Mouse (Mus musculus): ENCODE measurements around the gene Gm43638. TPM values are rescaled to one million over a fixed set of nuclear protein-coding genes. Genes with fewer than 3 reads are reported as not detected.
"Not testable (repeated sequence)": the region's sequence is repeated elsewhere in the genome, so short reads cannot be mapped to it uniquely, and the experiment has no call there.

Gene Gm43638
- polyA plus RNA-seq (2015; fragmentation: Nextera tagmentation; extraction: Ambion mirVana): not detected in 2 replicates

- not testable (repeated sequence) for H3K4me1 ChIP-seq; ATAC-seq (ENCODE audit: insufficient read depth, low FRiP score, low read depth); H3K27ac ChIP-seq; H3K27me3 ChIP-seq (replicated peaks); H3K36me3 ChIP-seq; H3K9ac ChIP-seq; H3K9me3 ChIP-seq; H3K4me3 ChIP-seq (replicated peaks); H3K4me2 ChIP-seq
- WGBS: 65% methylated on average over 1 of the region's 1 CpGs
These were observed at the start of gene Gm43638 for GRCm38 (mm10) chr5:87486706-87487105. TSS of gene Gm43638 (minus strand) at chr5:87486806.

- H3K9me3 ChIP-seq: no peaks in the 10 kb centered on the region
These were observed 49.5 kb upstream of the Gm43638 start for GRCm38 (mm10) chr5:87535994-87536644.

GRCm38 (mm10) chr5:87532288-87532687 is 45.7 kb upstream of the Gm43638 start:
- H3K9ac ChIP-seq: no peak overlapping the region

More at GRCm38 (mm10) chr5:87535994-87536644, 49.5 kb upstream of the Gm43638 start:
- WGBS: 63% methylated on average over 4 of the region's 4 CpGs
- Histone ChIP-seq H3K27ac (peak overlapping the region; percentile 66), H3K36me3 (no peaks in the 10 kb centered on the region), H3K4me1 (no peaks in the 10 kb centered on the region), H3K4me3 (replicated peaks) (no peak overlapping the region), H3K27me3 (replicated peaks) (no peaks in the 10 kb centered on the region), H3K4me2 (no peak overlapping the region), H3K9ac (no peak overlapping the region)
- peak; percentile 95 for ATAC-seq (ENCODE audit: insufficient read depth, low FRiP score, low read depth)

GRCm38 (mm10) chr5:87523561-87523960 is 37.0 kb upstream of the Gm43638 start:
- not testable (repeated sequence) for H3K4me2 ChIP-seq; H3K27ac ChIP-seq; H3K4me1 ChIP-seq; H3K9me3 ChIP-seq; H3K4me3 ChIP-seq (replicated peaks); H3K36me3 ChIP-seq; H3K27me3 ChIP-seq (replicated peaks); ATAC-seq (ENCODE audit: insufficient read depth, low FRiP score, low read depth); H3K9ac ChIP-seq
- WGBS: 71% methylated on average over 2 of the region's 2 CpGs

More at GRCm38 (mm10) chr5:87532288-87532687, 45.7 kb upstream of the Gm43638 start:
- peak overlapping the region; percentile 59; the same call in 1 of the 2 replicates for H3K27ac ChIP-seq
- ATAC-seq (ENCODE audit: insufficient read depth, low FRiP score, low read depth): peak; percentile 87
- H3K9me3 ChIP-seq: no peaks in the 10 kb centered on the region
- H3K4me1 ChIP-seq: no peaks in the 10 kb centered on the region
- no peaks in the 10 kb centered on the region for H3K36me3 ChIP-seq
- 38% methylated on average over 2 of the region's 2 CpGs for WGBS
- H3K4me3 ChIP-seq (replicated peaks): no peak overlapping the region
- no peak overlapping the region for H3K4me2 ChIP-seq
- no peaks in the 10 kb centered on the region for H3K27me3 ChIP-seq (replicated peaks)

- Histone ChIP-seq H3K9me3 (no peaks in the 10 kb centered on the region), H3K4me2 (no peak overlapping the region), H3K27ac (no peak overlapping the region), H3K9ac (no peak overlapping the region), H3K4me3 (replicated peaks) (no peak overlapping the region), H3K4me1 (no peaks in the 10 kb centered on the region), H3K27me3 (replicated peaks) (no peaks in the 10 kb centered on the region), H3K36me3 (no peaks in the 10 kb centered on the region)
- 62% methylated on average over 4 of the region's 4 CpGs for WGBS
- ATAC-seq (ENCODE audit: insufficient read depth, low FRiP score, low read depth): no peak
These were observed 19.3 kb upstream of the Gm43638 start for GRCm38 (mm10) chr5:87505776-87506458.

- Histone ChIP-seq H3K27me3 (replicated peaks) (no peaks in the 10 kb centered on the region), H3K9me3 (no peaks in the 10 kb centered on the region), H3K4me1 (no peaks in the 10 kb centered on the region), H3K4me3 (replicated peaks) (no peak overlapping the region), H3K27ac (no peak overlapping the region), H3K4me2 (no peak overlapping the region), H3K9ac (no peak overlapping the region), H3K36me3 (no peaks in the 10 kb centered on the region)
- ATAC-seq (ENCODE audit: insufficient read depth, low FRiP score, low read depth): no peak
- WGBS: 54% methylated on average over 1 of the region's 1 CpGs
These were observed 16.1 kb upstream of the Gm43638 start for GRCm38 (mm10) chr5:87502687-87503086.

GRCm38 (mm10) chr5:87499341-87499740 is 12.7 kb upstream of the Gm43638 start:
- no peaks in the 10 kb centered on the region for H3K36me3 ChIP-seq
- H3K4me1 ChIP-seq: no peaks in the 10 kb centered on the region
- no peak overlapping the region for H3K27ac ChIP-seq
- H3K27me3 ChIP-seq (replicated peaks): no peaks in the 10 kb centered on the region
- H3K9ac ChIP-seq: no peak overlapping the region
- no peak overlapping the region for H3K4me3 ChIP-seq (replicated peaks)
- no peaks in the 10 kb centered on the region for H3K9me3 ChIP-seq
- H3K4me2 ChIP-seq: no peak overlapping the region
- ATAC-seq (ENCODE audit: insufficient read depth, low FRiP score, low read depth): no peak

GRCm38 (mm10) chr5:87498936-87499335 is 12.3 kb upstream of the Gm43638 start:
- ATAC-seq (ENCODE audit: insufficient read depth, low FRiP score, low read depth): no peak
- no peak overlapping the region for H3K9ac ChIP-seq
- H3K27me3 ChIP-seq (replicated peaks): no peaks in the 10 kb centered on the region
- H3K4me2 ChIP-seq: no peak overlapping the region
- H3K4me3 ChIP-seq (replicated peaks): no peak overlapping the region
- H3K9me3 ChIP-seq: no peaks in the 10 kb centered on the region
- H3K27ac ChIP-seq: no peak overlapping the region
- no peaks in the 10 kb centered on the region for H3K36me3 ChIP-seq
- H3K4me1 ChIP-seq: no peaks in the 10 kb centered on the region

GRCm38 (mm10) chr5:87490771-87491170 is 4.2 kb upstream of the Gm43638 start, which contains the start of gene Ugt2a1:
TSS of gene Ugt2a1 (minus strand) at chr5:87490871.
- Histone ChIP-seq H3K4me2 (no peak within 1 kb of the TSS), H3K27me3 (replicated peaks) (no peaks in the 10 kb centered on the region), H3K9me3 (no peaks in the 10 kb centered on the region), H3K9ac (no peak within 1 kb of the TSS), H3K27ac (no peak within 1 kb of the TSS), H3K4me1 (no peaks in the 10 kb centered on the region), H3K36me3 (no peaks in the 10 kb centered on the region), H3K4me3 (replicated peaks) (no peak within 1 kb of the TSS)
- no peak for ATAC-seq (ENCODE audit: insufficient read depth, low FRiP score, low read depth)
- WGBS: 83% methylated on average over 1 of the region's 1 CpGs

- Histone ChIP-seq H3K27ac (no peak within 1 kb of the TSS), H3K27me3 (replicated peaks) (no peaks in the 10 kb centered on the region), H3K9ac (no peak within 1 kb of the TSS), H3K36me3 (no peaks in the 10 kb centered on the region), H3K4me3 (replicated peaks) (no peak within 1 kb of the TSS), H3K4me2 (no peak within 1 kb of the TSS), H3K4me1 (no peaks in the 10 kb centered on the region), H3K9me3 (no peaks in the 10 kb centered on the region)
- WGBS: 76% methylated on average over 5 of the region's 5 CpGs
- no peak for ATAC-seq (ENCODE audit: insufficient read depth, low FRiP score, low read depth)
These were observed 4.4 kb downstream of the Gm43638 start, which contains the start of gene Ugt2a2 for GRCm38 (mm10) chr5:87482160-87482559. TSS of gene Ugt2a2 (minus strand) at chr5:87482260.

- no peak overlapping the region for H3K4me3 ChIP-seq (replicated peaks)
- 58% methylated on average over 1 of the region's 1 CpGs for WGBS
- H3K27ac ChIP-seq: no peak overlapping the region
- no peaks in the 10 kb centered on the region for H3K36me3 ChIP-seq
- H3K4me1 ChIP-seq: no peaks in the 10 kb centered on the region
- H3K9ac ChIP-seq: no peak overlapping the region
- no peak for ATAC-seq (ENCODE audit: insufficient read depth, low FRiP score, low read depth)
- no peaks in the 10 kb centered on the region for H3K9me3 ChIP-seq
- no peak overlapping the region for H3K4me2 ChIP-seq
- H3K27me3 ChIP-seq (replicated peaks): no peaks in the 10 kb centered on the region
These were observed 27.8 kb downstream of the Gm43638 start for GRCm38 (mm10) chr5:87458810-87459209.

- Histone ChIP-seq H3K27me3 (replicated peaks) (no peaks in the 10 kb centered on the region), H3K4me3 (replicated peaks) (no peak overlapping the region), H3K9me3 (no peaks in the 10 kb centered on the region), H3K27ac (no peak overlapping the region), H3K4me1 (no peaks in the 10 kb centered on the region), H3K4me2 (no peak overlapping the region), H3K36me3 (no peaks in the 10 kb centered on the region), H3K9ac (no peak overlapping the region)
- ATAC-seq (ENCODE audit: insufficient read depth, low FRiP score, low read depth): no peak
These were observed 28.9 kb downstream of the Gm43638 start for GRCm38 (mm10) chr5:87457701-87458100.

Measured in stomach, embryonic 15.5 days (tissue).